Mouse (Mus musculus) 3134 (cell line): Measurements from ENCODE around the gene Cxcl17.

Experiments used
- DNase-seq: peaks from one replicate; pipeline ENCODE4 v3.0.0-alpha.2; 2011; ENCODE audit warnings: low spot score; ENCODE audit not compliant: insufficient read length; ENCODE audit errors: extremely low read depth

Gene Cxcl17

GRCm38 (mm10) chr7:25377100-25377700, 35.5 kb downstream of the Cxcl17 start:
- peak; percentile 79 for DNase-seq

GRCm38 (mm10) chr7:25376556-25376955, 36.1 kb downstream of the Cxcl17 start:
- DNase-seq = peak; percentile 81

GRCm38 (mm10) chr7:25372441-25372840, 40.2 kb downstream of the Cxcl17 start:
- no peak for DNase-seq

GRCm38 (mm10) chr7:25369058-25369749, 43.5 kb downstream of the Cxcl17 start, which contains the start of gene Cnfn:
TSS of gene Cnfn (minus strand) at chr7:25369724.
- no peak for DNase-seq

- no peak for DNase-seq
Measured at GRCm38 (mm10) chr7:25368333-25368732, 44.4 kb downstream of the Cxcl17 start.

- DNase-seq = no peak
Measured at GRCm38 (mm10) chr7:25367632-25368293, 44.9 kb downstream of the Cxcl17 start.

GRCm38 (mm10) chr7:25365937-25366625, 46.6 kb downstream of the Cxcl17 start:
- peak; percentile 65 for DNase-seq

GRCm38 (mm10) chr7:25363632-25364031, 49.1 kb downstream of the Cxcl17 start:
- no peak for DNase-seq

- peak; percentile 41 for DNase-seq
Measured at GRCm38 (mm10) chr7:25363151-25363550, 49.5 kb downstream of the Cxcl17 start.

- no peak for DNase-seq
Measured at GRCm38 (mm10) chr7:25358721-25359206, 53.9 kb downstream of the Cxcl17 start.
